Mouse (Mus musculus): ENCODE results near the gene Ugt1a9.

- TF ChIP-seq CTCF (IDR thresholded peaks at IDR 0.05; ENCODE audit: extremely low read depth, insufficient read depth, insufficient read length, insufficient replicate concordance) (no peak), POLR2A (IDR thresholded peaks at IDR 0.05; ENCODE audit: low read depth, low read length) (no peak)
Observed at GRCm38 (mm10) chr1:88230421-88230820, 159.8 kb downstream of the Ugt1a9 start.
